Mouse (Mus musculus) brain, embryonic 14.5 days (tissue): ENCODE results near the gene Gm14496. TPM values are rescaled to one million over a fixed set of nuclear protein-coding genes. Genes with fewer than 3 reads are reported as not detected.
"Not testable (repeated sequence)": the region's sequence is repeated elsewhere in the genome, so short reads cannot be mapped to it uniquely, and the experiment has no call there.

ENCODE experiments used
- DNase-seq: peaks from one replicate; pipeline ENCODE4 v3.0.0-alpha.2; 2011; ENCODE audit warnings: low read depth
- CTCF ChIP-seq: fragments of 200-500 bp; IDR thresholded peaks from 2 replicates; pipeline ENCODE4 v1.5.1; 2012; ENCODE audit warnings: inconsistent platforms, mild to moderate bottlenecking, moderate library complexity, borderline replicate concordance; ENCODE audit not compliant: insufficient read depth, insufficient read length; ENCODE audit errors: extremely low read depth
- POLR2A ChIP-seq: fragments of 200-500 bp; IDR thresholded peaks from 2 replicates; pipeline ENCODE4 v1.6.1; 2012; ENCODE audit warnings: mild to moderate bottlenecking, inconsistent platforms, borderline replicate concordance; ENCODE audit not compliant: poor library complexity, insufficient read depth, insufficient read length, severe bottlenecking; ENCODE audit errors: extremely low read depth
- polyA plus RNA-seq: library from polyadenylated mRNA; depleted of rRNA; stranded (reverse); fragments of >200 nt; gene quantifications from 2 replicates; pipeline ENCODE4 v1.2.3, GENCODE M21; 2012; rRNA removed

The Gm14496 gene
- polyA plus RNA-seq = not detected in 2 replicates

DNA sequence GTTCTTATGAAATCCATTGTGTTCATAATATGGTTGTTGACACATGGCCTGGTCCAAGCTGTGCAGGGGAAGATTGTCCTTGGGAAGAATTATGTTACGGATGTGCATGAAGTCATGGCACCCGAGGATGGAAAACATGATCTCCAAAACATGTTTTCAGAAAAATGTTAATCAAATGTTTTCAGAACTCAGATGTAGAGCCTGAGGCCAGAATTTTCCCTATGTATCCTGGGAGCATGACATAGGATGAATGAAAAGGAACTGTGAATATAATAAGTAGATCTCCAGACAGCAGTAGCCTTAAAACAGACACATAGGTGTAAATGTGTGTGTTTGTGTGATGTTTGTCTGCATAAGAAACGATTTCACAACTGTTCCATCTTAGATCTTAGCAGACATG is at the start of gene Gm14496:
Gm14496 (plus strand) TSS at position 301 of the 400 bp plus-strand sequence.
- TF ChIP-seq POLR2A (no peak), CTCF (no peak)
- DNase-seq = no peak

DNA sequence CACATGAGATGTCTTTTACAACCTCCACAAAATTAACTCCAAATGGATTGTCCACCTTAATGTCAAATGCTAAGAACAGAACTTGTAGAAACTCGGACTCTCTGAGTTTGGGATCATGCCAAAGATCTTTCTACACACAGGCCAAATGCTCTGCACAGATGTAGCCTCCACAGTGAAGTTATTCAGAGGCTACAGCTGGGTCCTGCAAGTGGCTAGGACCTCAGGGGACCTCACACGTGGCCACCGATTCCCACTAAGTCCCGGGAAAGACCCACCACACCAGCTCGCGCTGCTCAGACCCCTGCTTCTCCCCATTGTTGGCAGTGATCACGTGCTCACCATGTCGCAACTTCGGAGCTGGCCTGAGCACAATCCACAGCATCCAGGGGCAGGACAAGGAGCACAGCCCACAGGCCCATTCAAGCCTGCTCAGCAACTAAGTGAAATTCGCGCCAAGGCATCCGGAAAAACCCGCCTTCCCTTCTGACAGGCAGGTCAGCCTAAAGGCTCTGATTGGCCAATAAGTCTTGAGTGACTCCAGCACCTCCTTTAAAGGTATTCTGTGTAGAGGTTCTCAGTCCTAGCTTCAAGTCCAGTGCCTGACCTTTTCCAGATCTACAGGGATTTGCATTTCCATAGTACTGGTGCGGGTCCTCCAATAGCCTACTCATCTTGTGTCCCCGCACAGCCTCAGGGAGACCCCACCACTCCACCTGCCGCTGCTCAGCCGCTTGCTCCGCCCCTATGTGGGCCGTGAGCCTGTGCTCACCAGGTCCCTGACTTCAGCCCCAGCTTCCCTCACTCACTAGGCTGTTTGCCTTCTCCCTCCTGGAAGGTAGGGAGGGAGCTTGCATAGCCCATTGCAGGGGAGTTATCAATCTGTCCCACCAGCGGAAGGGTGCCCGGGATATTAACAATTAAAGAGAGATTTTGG is 37.9 kb upstream of the Gm14496 start:
- DNase-seq = peak; percentile 65

DNA sequence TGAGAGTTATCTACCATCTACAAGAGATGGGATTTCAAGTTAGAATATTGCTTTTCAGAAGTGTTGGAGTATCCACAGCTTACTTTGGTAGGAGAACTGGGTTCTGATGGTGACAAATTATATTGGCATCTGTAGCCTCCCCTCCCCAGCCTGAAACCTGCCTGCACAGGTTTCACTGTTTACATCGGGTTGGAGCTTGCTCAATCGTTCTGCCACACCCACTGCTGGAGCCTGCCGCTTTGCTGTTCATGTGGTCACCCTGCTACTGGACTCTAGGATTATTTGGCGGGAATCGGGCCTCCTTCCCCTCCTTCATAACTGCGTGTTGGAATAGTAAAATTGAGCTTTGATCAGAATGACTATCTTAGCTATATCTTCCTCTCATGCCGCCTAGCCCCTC is 22.5 kb upstream of the Gm14496 start:
- DNase-seq = no peak
- no peak for TF ChIP-seq POLR2A

DNA sequence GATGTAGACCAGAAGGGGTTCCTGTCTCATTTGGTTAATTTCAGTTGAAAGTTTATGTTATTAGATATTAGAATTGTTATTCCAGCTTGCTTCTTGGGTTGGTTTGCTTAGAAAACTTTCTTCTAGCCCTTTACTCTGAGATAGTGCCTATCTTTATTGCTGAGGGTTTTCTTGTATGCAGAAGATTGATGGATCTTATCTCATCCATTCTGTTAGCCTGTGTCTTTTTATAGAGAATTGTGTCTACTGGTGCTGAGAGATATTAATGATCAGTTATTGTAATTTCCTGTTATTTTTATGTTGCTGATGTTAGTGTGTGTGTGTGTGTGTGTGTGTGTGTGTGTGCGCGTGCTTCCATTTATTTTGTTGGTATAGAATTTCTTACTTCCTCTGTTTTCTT is 21.7 kb upstream of the Gm14496 start:
- no peak for DNase-seq
- TF ChIP-seq CTCF (no peak), POLR2A (no peak)

DNA sequence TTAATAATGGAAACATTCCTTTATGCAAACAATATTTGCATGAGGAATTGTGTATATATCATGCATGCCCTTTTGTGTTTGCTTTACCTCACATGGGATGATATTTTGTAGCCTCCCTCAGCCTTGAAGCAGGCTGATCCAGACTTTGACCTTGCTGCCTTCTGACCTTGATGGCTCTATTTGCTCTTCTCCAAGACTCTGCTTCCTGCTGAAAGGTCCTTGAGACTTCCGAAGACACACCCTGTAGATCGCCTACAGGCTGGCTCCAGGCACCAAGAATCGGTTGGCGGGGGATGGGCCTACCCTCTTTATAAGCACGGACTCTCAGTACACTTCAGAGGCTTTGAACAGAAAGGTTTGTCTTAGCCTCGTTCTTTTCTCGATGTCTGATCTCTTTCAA is 9.0 kb upstream of the Gm14496 start:
- DNase-seq = not testable (repeated sequence)

Other genes with a start within 250 kb of the Gm14496 start
- gene Myt1, start 227.8 kb upstream of the Gm14496 start, polyA plus RNA-seq = 65.4 and 69.4 TPM in 2 replicates
- 47.2 and 50.9 TPM in 2 replicates for gene Pcmtd2, start 153.3 kb upstream of the Gm14496 start, polyA plus RNA-seq
- gene Polr3k, start 126.8 kb upstream of the Gm14496 start, polyA plus RNA-seq = 54.1 and 58.0 TPM in 2 replicates